Mouse (Mus musculus) adrenal gland, adult 8-10 months (tissue): ENCODE results near the gene Pno1. TPM values are rescaled to one million over a fixed set of nuclear protein-coding genes. Genes with fewer than 3 reads are reported as not detected.
A peak's percentile ranks its signal among the peaks of the same experiment; 100 is the strongest.
"Not testable (repeated sequence)": the region's sequence is repeated elsewhere in the genome, so short reads cannot be mapped to it uniquely, and the experiment has no call there.

Experiments used
- DNase-seq: peaks from one replicate; pipeline ENCODE4 v3.0.0; 2022
- total RNA-seq, 4 experiments: library from RNA; stranded (reverse); gene quantifications; 2 replicates each; pipeline ENCODE4 v1.2.4; 2022

The Pno1 gene
- total RNA-seq: 10 to 100 TPM; 41.8 to 58.2 (median 53.6) TPM

DNA sequence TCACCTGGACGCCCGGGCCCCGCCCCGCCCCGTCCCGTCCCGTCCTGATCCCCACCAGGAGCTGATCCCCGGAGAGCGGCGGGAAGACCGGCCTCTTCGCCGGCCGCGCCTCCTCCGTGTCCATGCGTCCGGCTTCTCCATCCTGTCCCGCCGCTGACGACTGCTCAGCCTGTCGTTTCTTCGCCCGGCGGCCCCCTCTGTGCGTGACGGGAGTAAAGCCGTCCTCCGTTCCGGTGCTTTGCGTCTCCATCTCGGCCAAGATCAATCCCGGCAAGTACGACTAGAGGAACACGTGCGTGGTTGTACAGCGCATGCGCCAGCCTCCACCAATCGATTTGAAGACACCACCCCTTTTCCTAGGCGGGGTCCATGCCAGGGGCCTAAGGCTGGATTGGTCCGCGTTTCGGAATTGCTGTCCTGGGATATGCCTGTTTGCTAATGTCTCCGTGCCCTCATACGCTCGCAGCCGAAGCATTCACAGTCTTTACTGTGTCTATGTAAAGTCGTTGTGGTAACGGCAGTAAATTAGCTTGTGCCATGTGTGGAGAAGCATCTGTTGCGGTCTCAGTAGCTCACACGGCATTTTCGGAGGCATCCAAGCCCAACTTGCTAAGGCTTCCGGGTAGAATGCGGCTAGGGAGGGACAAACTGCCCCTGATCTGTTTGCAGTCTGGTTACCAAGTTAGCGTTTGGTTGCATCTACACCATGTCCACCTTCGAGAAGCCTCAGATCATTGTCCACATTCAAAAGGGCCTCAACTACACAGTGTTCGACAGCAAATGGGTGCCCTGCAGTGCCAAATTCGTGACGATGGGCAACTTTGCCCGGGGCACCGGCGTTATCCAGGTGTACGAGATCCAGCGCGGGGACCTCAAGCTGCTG, at the start of gene Pno1:
Pno1 (minus strand) TSS at position 311 of the 883 bp plus-strand sequence.
- DNase-seq: peak; percentile 94

- DNase-seq: peak; percentile 7
These were observed 46.5 kb upstream of the Pno1 start for GRCm38 (mm10) chr11:17257861-17258260.

- DNase-seq: peak; percentile 91
These were observed 46.1 kb upstream of the Pno1 start, which contains the start of gene C1d for GRCm38 (mm10) chr11:17257443-17257842. Gene C1d (plus strand): TSS chr11:17257579.

DNA sequence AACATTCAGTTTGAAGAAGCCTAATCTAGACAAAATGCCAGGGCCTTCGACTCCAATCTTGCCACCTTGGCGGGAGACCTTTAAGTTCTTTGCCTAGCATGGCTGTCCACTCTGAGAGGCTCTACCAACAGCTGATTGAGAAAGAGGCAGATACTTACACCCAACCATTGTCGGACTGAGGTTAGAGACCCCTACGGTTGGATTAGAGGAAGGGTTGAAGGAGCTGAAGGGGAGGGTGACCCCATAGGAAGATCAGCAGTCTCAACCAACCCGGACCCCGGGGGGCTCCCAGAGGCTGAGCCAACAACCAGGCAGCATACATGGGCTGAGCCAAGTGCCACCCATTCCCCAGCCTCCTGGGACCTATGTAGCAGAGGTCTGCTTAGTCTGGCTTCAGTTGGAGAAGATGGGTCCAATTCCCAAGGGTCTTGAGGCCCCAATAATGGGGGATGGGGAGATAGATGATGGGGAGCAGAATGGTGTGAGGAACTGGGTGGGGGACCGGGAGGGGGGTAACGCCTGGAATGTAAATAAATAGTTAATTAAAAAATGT, 45.5 kb upstream of the Pno1 start:
- no peak for DNase-seq

GRCm38 (mm10) chr11:17248715-17249114, 37.3 kb upstream of the Pno1 start:
- no peak for DNase-seq

GRCm38 (mm10) chr11:17238598-17238997, 27.2 kb upstream of the Pno1 start:
- DNase-seq: not testable (repeated sequence)

GRCm38 (mm10) chr11:17236449-17237037, 25.2 kb upstream of the Pno1 start:
- DNase-seq: no peak

DNA sequence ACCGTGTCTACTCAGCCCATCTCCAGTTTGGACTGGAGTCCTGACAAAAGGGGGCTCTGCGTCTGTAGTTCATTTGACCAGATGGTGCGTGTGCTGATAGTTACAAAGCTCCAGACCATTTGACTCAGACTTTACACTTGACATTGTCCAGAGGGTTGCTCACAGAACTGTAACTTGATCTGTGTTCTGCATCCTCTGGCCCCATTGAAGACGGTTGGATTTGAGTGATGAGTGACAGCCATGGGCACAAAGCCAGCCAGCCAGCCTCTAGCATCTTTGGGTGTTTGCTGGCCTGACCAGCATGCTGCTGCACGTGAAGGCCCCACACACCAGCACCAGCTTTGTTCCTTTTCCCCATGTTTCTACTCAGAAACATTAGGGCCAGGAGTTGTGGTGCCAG, 21.4 kb upstream of the Pno1 start:
- no peak for DNase-seq

DNA sequence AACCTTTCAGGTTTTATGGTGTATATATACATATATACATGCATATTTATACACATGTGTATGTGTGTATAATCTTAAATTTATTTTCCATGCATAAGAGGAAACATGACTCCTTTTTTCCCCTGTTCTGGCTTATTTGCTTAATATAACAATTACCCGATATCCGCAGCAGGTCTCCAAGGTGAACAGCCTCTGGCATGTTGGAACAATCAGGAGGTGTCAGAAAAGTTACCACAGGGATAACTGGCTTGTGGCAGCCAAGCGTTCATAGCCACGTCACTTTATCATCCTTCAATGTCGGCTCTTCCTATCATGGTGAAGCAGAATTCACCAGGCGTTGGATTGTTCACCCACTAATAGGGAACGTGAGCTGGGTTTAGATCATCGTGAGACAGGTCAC, 9.8 kb upstream of the Pno1 start:
- DNase-seq: no peak

DNA sequence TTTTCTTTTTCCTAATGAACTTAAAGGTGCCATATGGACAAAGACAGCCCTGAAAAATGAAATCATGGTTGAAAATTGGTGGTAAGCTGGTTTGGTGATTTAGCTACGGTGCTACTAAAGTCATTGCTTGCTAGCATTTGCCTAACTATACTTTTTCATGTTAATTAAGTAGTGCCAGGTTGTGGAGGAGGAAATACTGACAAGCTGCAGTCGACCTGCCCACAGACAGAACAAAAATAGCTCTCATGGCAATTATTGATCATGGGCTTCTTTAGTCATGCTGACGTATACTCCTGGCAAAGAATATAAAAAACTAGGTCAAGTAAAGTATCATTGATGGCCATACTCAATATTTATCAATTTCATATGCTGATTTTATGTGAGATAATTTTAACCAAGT, 4.1 kb upstream of the Pno1 start:
- no peak for DNase-seq

DNA sequence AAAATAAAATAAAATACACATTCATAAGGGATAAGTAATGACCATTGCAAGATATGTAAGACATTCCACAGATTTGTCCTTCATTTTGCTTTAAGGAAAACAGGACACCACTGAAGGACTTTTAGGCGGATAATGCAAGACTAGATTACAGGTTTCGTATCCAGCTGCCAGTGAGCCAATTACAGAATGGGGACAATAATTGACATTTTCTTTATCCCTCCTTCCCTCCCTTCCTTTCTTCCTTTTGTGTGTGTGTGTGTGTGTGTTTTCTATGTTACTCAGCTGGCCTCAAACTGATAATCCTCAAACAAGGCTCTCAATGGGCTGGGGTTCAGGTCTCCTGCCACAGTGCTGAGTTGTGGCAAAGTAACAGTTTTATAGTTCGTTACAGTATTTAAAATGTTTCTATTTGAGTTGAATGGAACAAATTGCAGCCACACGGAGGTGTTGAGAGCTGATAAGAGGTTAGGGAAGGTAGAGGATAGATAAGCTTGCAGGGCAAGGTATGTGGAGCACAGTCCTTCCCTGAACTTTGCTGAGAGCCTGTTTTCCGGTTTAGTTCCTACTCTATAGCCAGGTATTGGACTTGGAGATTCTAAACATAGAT, 1.6 kb upstream of the Pno1 start:
- no peak for DNase-seq

- DNase-seq: no peak
These were observed 750 bp upstream of the Pno1 start for GRCm38 (mm10) chr11:17212141-17212495.

DNA sequence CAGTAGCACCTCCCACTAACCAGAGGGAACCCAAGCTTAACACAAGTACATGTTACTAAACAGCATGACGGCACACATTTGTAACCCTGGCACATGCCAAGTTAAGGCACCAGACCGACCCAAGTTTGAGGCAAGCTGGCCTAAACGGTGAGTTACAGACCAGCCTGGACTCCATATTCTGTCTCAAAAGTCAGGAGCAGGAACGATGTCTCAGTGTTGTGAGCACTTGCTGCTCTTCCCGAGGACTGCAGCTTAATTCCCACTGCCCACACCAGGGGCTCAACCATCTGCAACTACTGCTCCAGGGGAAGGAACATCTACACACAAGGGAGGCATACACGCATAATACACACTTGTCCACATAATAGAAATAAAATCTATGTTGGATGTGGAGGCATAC, 8.9 kb downstream of the Pno1 start:
- DNase-seq: no peak

GRCm38 (mm10) chr11:17200936-17201335, 10.4 kb downstream of the Pno1 start:
- DNase-seq: no peak

DNA sequence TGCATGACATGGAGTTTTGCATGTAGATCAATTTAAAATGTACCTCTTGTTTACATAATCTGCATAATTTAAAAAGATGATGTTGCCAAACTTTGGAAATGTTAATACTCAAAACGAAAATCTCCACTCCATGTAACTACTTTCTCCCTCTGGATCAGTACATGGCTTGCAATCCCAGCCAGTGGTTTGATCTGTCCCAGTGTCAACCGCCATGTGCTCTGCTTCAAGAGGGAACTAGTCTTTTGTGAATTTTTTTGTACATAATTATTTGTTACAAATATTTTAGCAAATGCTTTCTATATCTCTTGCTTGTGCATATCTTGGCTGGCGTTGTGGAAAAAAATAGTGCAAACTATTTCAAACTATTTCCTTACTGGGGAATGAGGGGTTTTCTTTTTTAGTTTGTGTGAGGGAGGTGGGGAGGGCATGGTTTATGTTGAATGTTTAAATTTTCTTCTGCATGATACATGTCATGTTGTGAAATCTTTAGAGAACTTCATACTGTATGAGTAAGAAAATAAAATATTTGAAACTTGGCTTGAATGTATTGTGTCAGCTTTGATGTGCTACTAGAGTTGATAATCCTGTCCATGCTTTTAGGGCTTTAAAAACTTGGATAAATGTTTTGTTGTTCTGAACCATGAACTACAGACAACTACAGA, 11.4 kb downstream of the Pno1 start:
- DNase-seq: no peak

DNA sequence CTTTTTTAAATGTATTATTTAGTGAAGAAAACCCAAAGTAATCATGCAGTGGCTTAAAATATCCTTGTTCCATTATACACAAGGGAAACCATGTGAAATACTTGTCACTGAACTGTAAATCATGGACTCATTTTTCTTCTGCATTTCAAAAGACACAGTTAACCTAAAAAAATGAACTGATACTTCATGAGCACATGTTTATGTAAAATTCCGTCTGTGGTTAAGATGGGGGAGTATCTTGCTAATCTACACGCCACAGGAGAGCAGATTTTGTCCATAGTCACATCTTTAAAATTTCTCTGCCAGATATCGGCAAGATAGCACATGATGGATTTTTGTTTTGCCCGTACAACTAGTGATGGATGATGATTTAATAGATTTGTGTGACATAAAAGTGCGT, 12.2 kb downstream of the Pno1 start:
- DNase-seq: no peak

DNA sequence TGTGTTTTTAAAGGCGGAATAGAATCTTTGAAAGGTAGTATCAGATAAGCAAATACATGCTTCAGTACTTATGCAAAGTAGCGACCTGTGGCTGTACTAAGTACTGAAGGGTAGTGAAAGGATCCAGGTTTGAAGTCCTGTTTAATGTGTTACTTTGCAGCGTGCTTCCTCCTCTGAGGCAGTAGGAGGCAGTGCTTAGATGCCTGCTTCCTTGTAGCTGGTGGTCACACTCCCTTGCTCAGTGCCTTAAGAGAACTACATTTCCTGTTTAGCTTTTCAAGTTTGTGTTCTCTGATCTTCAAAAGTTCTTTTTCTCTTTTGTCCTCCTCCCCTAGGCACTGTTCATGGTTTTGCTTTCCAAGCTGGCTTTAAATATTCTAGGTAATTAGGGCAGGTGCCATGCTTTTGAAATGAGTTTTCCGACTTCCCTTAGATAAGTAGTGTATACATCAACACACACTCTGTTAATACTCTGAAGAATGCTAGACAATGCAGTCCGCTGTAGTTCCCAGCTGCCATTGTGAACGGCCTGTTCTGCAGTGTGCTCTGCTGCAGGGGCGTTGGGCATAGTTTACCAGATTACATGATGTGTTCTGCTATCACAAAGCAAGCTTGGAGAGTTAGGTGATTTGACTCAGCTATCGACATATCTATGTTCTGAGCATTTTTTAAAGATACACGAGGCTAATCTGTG, 19.1 kb downstream of the Pno1 start:
- no peak for DNase-seq

GRCm38 (mm10) chr11:17188786-17189185, 22.6 kb downstream of the Pno1 start:
- DNase-seq: no peak

DNA sequence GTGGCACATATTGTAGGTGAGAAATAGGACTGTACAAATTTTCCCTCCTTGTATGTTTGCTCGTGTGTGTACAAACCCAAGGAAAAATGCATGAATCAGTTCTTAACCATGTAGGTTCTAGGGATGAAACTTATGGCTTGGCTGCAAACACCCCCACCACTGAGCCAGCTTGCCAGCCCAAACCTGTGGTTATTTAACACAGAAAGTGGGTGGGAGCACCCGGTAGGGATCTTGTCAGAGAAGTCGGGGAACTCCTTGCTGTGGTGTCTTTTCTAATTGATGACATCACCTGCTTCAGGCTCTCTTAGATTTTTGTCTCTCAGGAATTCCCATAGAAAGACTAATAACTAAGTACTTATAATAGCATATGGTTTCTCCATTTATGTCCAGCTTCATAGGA, 23.7 kb downstream of the Pno1 start:
- DNase-seq: no peak

DNA sequence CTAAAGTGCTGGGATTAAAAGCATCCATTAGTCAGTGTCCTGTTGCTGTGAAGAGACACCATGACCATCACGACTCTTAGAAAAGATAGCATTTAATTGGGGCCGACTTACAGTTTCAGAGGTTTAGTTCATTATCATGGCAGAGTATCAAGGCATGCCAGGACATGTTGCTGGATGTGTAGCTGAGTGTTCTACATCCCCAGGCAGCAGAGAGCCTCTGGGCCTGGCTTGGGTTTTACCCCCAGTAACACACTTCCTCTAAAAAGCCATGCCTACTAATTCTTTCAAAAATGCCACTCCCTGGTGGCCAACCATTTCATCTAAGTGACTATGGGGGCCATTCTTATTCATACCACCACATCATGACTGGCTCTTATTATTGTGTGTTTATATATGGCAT, 28.2 kb downstream of the Pno1 start:
- DNase-seq: no peak

DNA sequence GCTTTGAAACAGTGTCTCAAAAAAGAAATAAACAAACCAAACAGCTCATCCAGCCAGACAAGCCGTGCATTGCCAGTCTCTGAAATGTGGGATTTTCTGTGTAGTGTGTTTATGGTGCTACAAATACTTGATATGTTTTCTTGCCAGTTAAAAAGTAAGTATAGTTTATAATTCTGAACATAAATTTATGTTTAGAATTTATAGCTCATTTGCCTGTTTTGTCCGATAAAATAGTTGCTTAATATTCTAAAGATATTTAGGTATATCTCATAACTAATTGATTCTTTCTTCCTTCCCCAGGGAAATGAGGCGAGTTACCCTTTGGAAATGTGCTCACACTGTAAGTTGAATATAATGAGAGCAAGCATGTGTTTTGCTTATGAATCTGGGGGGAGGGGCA, 29.6 kb downstream of the Pno1 start, which contains the start of gene Wdr92:
Wdr92 (plus strand) TSS at position 301 of the 400 bp plus-strand sequence.
- no peak for DNase-seq

- no peak for DNase-seq
These were observed 30.6 kb downstream of the Pno1 start for GRCm38 (mm10) chr11:17180753-17181152.
